Mouse (Mus musculus) mammary gland, adult 2 months (tissue): Measurements from ENCODE around the gene Rnf11. TPM values are rescaled to one million over a fixed set of nuclear protein-coding genes. Genes with fewer than 3 reads are reported as not detected.

Experiments used
- polyA plus RNA-seq: library from polyadenylated mRNA; depleted of rRNA; stranded (reverse); fragments of >200 nt; gene quantifications from 2 replicates; pipeline ENCODE4 v1.2.3, GENCODE M21; 2012; ENCODE audit warnings: low replicate concordance; rRNA removed

Gene Rnf11
- polyA plus RNA-seq: 42.7 and 79.5 TPM in 2 replicates

GRCm38 (mm10) chr4:109484621-109485020 is at the start of gene Rnf11:
TSS of gene Rnf11 (minus strand) at chr4:109484728.

GRCm38 (mm10) chr4:109531111-109531510 is 46.6 kb upstream of the Rnf11 start, which contains the start of gene 4930522H14Rik:
TSS of gene 4930522H14Rik (minus strand) at chr4:109531297.

GRCm38 (mm10) chr4:109406486-109407175 is 77.9 kb downstream of the Rnf11 start, which contains the start of gene Ttc39a:
TSS of gene Ttc39a (plus strand) at chr4:109406623.

Other genes with a start within 250 kb of the Rnf11 start
- 7.2 and 22.6 TPM in 2 replicates for gene Eps15, start 204.5 kb downstream of the Rnf11 start, polyA plus RNA-seq
- gene Ttc39a, start 78.1 kb downstream of the Rnf11 start, polyA plus RNA-seq: 14.1 and 14.7 TPM in 2 replicates
- gene 4930522H14Rik, start 46.6 kb upstream of the Rnf11 start, polyA plus RNA-seq: not detected in 2 replicates
- gene Cdkn2c, start 182.5 kb upstream of the Rnf11 start, polyA plus RNA-seq: 34.1 and 57.0 TPM in 2 replicates
- 7.4 and 9.0 TPM in 2 replicates for gene Faf1, start 191.9 kb upstream of the Rnf11 start, polyA plus RNA-seq